Comparison of ENCODE assay signal across 14 mouse cellular contexts in genomic region chr10:75636084-75636786, GRCm38 (mm10). TPM values are rescaled to one million over a fixed set of nuclear protein-coding genes. Genes with fewer than 3 reads are reported as not detected.
DNase-seq lines count a peak whose midpoint lies in the region; ATAC-seq and TF ChIP-seq lines count a peak whose summit lies in the region.
"Had no signal": no experiment of that assay in that cellular context is flagged by ENCODE, and none has a peak within 500 bp of the region (broad histone marks: within the 10 kb centered on the region; RNA-seq: fewer than 3 reads in every experiment).

No protein-coding gene starts in this region.

- H3K36me3 ChIP-seq in forebrain, embryonic 12.5 days (replicated peaks): no peaks in the 10 kb centered on the region
- H3K36me3 ChIP-seq in forebrain, embryonic 13.5 days (ENCODE audit: poor library complexity, severe bottlenecking): no peaks in the 10 kb centered on the region
- no peaks in the 10 kb centered on the region for H3K36me3 ChIP-seq in liver, embryonic 15.5 days (replicated peaks)
- H3K36me3 ChIP-seq in liver, embryonic 11.5 days (ENCODE audit: control insufficient read depth, insufficient read depth, low read length): no peaks in the 10 kb centered on the region
- peaks cover 45% of the 10 kb centered on the region for H3K36me3 ChIP-seq in E14TG2a.4 (ENCODE audit: insufficient read depth, low read length)
- H3K36me3 ChIP-seq in thymus, adult 2 months (ENCODE audit: control insufficient read depth, insufficient read depth, low read length): no peaks in the 10 kb centered on the region
- H3K36me3 ChIP-seq: embryonic facial prominence, embryonic 10.5 days; heart, embryonic 15.5 days; neural tube, embryonic 15.5 days had no signal

- no peak overlapping the region for H3K4me2 ChIP-seq in forebrain, embryonic 12.5 days
- H3K4me2 ChIP-seq in forebrain, embryonic 13.5 days: no peak overlapping the region
- no peak overlapping the region for H3K4me2 ChIP-seq in liver, embryonic 15.5 days
- no peak overlapping the region for H3K4me2 ChIP-seq in liver, embryonic 11.5 days
- H3K4me2 ChIP-seq: heart, embryonic 15.5 days; hindbrain, embryonic 14.5 days; lung, embryonic 14.5 days; neural tube, embryonic 15.5 days had no signal

- no peak for TF ChIP-seq POLR2A in thymus, adult 2 months (IDR thresholded peaks at IDR 0.05; ENCODE audit: control insufficient read depth, extremely low read depth, insufficient read depth, low read length, poor library complexity)

- no peak overlapping the region for H3K4me3 ChIP-seq in forebrain, embryonic 12.5 days (replicated peaks)
- no peak overlapping the region for H3K4me3 ChIP-seq in forebrain, embryonic 13.5 days
- H3K4me3 ChIP-seq in liver, embryonic 15.5 days (replicated peaks): no peak overlapping the region
- no peak overlapping the region for H3K4me3 ChIP-seq in liver, embryonic 11.5 days (ENCODE audit: low read depth, low read length)
- peak overlapping the region; percentile 39; the same call in 1 of the 2 replicates for H3K4me3 ChIP-seq in E14TG2a.4 (replicated peaks; ENCODE audit: low read length)
- H3K4me3 ChIP-seq in thymus, adult 2 months (ENCODE audit: control insufficient read depth, insufficient read depth, low read length): no peak overlapping the region
- H3K4me3 ChIP-seq: embryonic facial prominence, embryonic 10.5 days; heart, embryonic 15.5 days; left cerebral cortex, adult 2 months; neural tube, embryonic 15.5 days had no signal

- ATAC-seq in forebrain, embryonic 12.5 days (ENCODE audit: low FRiP score): peak; percentile 15; the same call in 1 of the 2 replicates
- no peak for ATAC-seq in forebrain, embryonic 13.5 days
- ATAC-seq in liver, embryonic 15.5 days (ENCODE audit: insufficient read depth): 0 out of 2 replicates have a peak, but pooled peaks have one; percentile 6
- no peak for ATAC-seq in liver, embryonic 11.5 days (replicated peaks; ENCODE audit: low FRiP score)

- no peak for DNase-seq in liver, embryonic 11.5 days (ENCODE audit: low spot score)
- DNase-seq in ES-CJ7 (ENCODE audit: low read depth, low spot score): peak; percentile 77
- DNase-seq in thymus, adult 2 months: no peak

- no peaks in the 10 kb centered on the region for H3K4me1 ChIP-seq in forebrain, embryonic 12.5 days
- no peaks in the 10 kb centered on the region for H3K4me1 ChIP-seq in forebrain, embryonic 13.5 days
- peaks cover 7% of the 10 kb centered on the region for H3K4me1 ChIP-seq in liver, embryonic 15.5 days (replicated peaks)
- H3K4me1 ChIP-seq in liver, embryonic 11.5 days (replicated peaks; ENCODE audit: control insufficient read depth, insufficient read depth, low read length): no peaks in the 10 kb centered on the region
- peaks cover 83% of the 10 kb centered on the region for H3K4me1 ChIP-seq in E14TG2a.4 (replicated peaks; ENCODE audit: low read depth, low read length)
- no peaks in the 10 kb centered on the region for H3K4me1 ChIP-seq in thymus, adult 2 months (replicated peaks; ENCODE audit: control insufficient read depth, insufficient read depth, low read length)
- H3K4me1 ChIP-seq: neural tube, embryonic 15.5 days had no signal

- no peaks in the 10 kb centered on the region for H3K9me3 ChIP-seq in forebrain, embryonic 12.5 days
- no peaks in the 10 kb centered on the region for H3K9me3 ChIP-seq in forebrain, embryonic 13.5 days (replicated peaks)
- no peaks in the 10 kb centered on the region for H3K9me3 ChIP-seq in liver, embryonic 15.5 days (replicated peaks)
- H3K9me3 ChIP-seq in liver, embryonic 11.5 days (ENCODE audit: control insufficient read depth, low read length): no peaks in the 10 kb centered on the region
- H3K9me3 ChIP-seq in E14TG2a.4 (ENCODE audit: low read length): no peaks in the 10 kb centered on the region
- H3K9me3 ChIP-seq: embryonic facial prominence, embryonic 10.5 days; heart, embryonic 15.5 days; neural tube, embryonic 15.5 days had no signal

- no peak overlapping the region for H3K27ac ChIP-seq in forebrain, embryonic 12.5 days
- H3K27ac ChIP-seq in forebrain, embryonic 13.5 days: no peak overlapping the region
- 0 out of 2 replicates have a peak overlapping the region, but pooled peaks have one; percentile 19 for H3K27ac ChIP-seq in liver, embryonic 15.5 days (replicated peaks)
- no peak overlapping the region for H3K27ac ChIP-seq in liver, embryonic 11.5 days (ENCODE audit: low read depth, low read length)
- no peak overlapping the region for H3K27ac ChIP-seq in thymus, adult 2 months (ENCODE audit: control insufficient read depth, insufficient read depth, low read length)
- H3K27ac ChIP-seq: embryonic facial prominence, embryonic 10.5 days; heart, embryonic 15.5 days; hindbrain, embryonic 14.5 days; left cerebral cortex, adult 2 months; neural tube, embryonic 15.5 days had no signal

- no peaks in the 10 kb centered on the region for H3K27me3 ChIP-seq in forebrain, embryonic 12.5 days
- H3K27me3 ChIP-seq in forebrain, embryonic 13.5 days: no peaks in the 10 kb centered on the region
- H3K27me3 ChIP-seq in liver, embryonic 15.5 days: peaks cover 4% of the 10 kb centered on the region; the same call in 1 of the 2 replicates
- no peaks in the 10 kb centered on the region; the same call in 1 of the 2 replicates for H3K27me3 ChIP-seq in liver, embryonic 11.5 days (replicated peaks; ENCODE audit: control insufficient read depth, insufficient read depth, low read length)
- H3K27me3 ChIP-seq in E14TG2a.4 (ENCODE audit: insufficient read depth, low read length): no peaks in the 10 kb centered on the region
- H3K27me3 ChIP-seq in thymus, adult 2 months (ENCODE audit: control insufficient read depth, insufficient read depth, low read length): no peaks in the 10 kb centered on the region
- H3K27me3 ChIP-seq: CH12.LX; heart, embryonic 15.5 days; neural tube, embryonic 15.5 days had no signal

- 90% methylated on average over 12 of the region's 12 CpGs for WGBS in forebrain, embryonic 12.5 days
- 94% methylated on average over 12 of the region's 12 CpGs for WGBS in forebrain, embryonic 13.5 days
- WGBS in liver, embryonic 15.5 days (ENCODE audit: insufficient replicate concordance): 80% methylated on average over 12 of the region's 12 CpGs
- 87% methylated on average over 12 of the region's 12 CpGs for WGBS in liver, embryonic 11.5 days
- 94% methylated on average over 12 of the region's 12 CpGs for WGBS in thymus, adult 2 months

- H3K9ac ChIP-seq in forebrain, embryonic 12.5 days: no peak overlapping the region
- no peak overlapping the region for H3K9ac ChIP-seq in forebrain, embryonic 13.5 days
- no peak overlapping the region for H3K9ac ChIP-seq in liver, embryonic 15.5 days
- no peak overlapping the region for H3K9ac ChIP-seq in liver, embryonic 11.5 days (ENCODE audit: low read depth, low read length)
- H3K9ac ChIP-seq: heart, embryonic 15.5 days; hindbrain, embryonic 14.5 days; lung, embryonic 14.5 days; neural tube, embryonic 15.5 days had no signal

- no peak for TF ChIP-seq CTCF in E14TG2a.4 (conservative IDR thresholded peaks at IDR 0.05; ENCODE audit: low read length)
- no peak for TF ChIP-seq CTCF in thymus, adult 2 months (IDR thresholded peaks at IDR 0.05; ENCODE audit: borderline replicate concordance, control insufficient read depth, extremely low read depth, insufficient read depth, low read length, poor library complexity)

RNA-seq across cellular contexts. Expression of gene Susd2, which starts 7.6 kb away (rescaled TPM):
- 1.6 TPM in 2 replicates for polyA plus RNA-seq in forebrain, embryonic 12.5 days (2016; fragmentation: Nextera tagmentation; extraction: Ambion mirVana)
- 0.97 and 1.1 TPM in 2 replicates for polyA plus RNA-seq in forebrain, embryonic 13.5 days (2015; fragmentation: Nextera tagmentation; extraction: Ambion mirVana)
- polyA plus RNA-seq in liver, embryonic 15.5 days (2015; fragmentation: Nextera tagmentation; extraction: Ambion mirVana): 1.9 and 2.0 TPM in 2 replicates
- 0.91 and 1.5 TPM in 2 replicates for polyA plus RNA-seq in liver, embryonic 11.5 days (2014; fragmentation: Nextera tagmentation; extraction: Ambion mirVana)
- polyA plus RNA-seq in thymus, adult 2 months (2012; rRNA removed): 11.1 and 11.2 TPM in 2 replicates

RNA-seq across cellular contexts. Expression of gene Ggt5, which starts 47.1 kb away (rescaled TPM):
- polyA plus RNA-seq in forebrain, embryonic 12.5 days (2016; fragmentation: Nextera tagmentation; extraction: Ambion mirVana): 0.74 and 0.90 TPM in 2 replicates
- 1.4 and 2.8 TPM in 2 replicates for polyA plus RNA-seq in forebrain, embryonic 13.5 days (2015; fragmentation: Nextera tagmentation; extraction: Ambion mirVana)
- 0.75 and 1.3 TPM in 2 replicates for polyA plus RNA-seq in liver, embryonic 15.5 days (2015; fragmentation: Nextera tagmentation; extraction: Ambion mirVana)
- 0.52 and 1.2 TPM in 2 replicates for polyA plus RNA-seq in liver, embryonic 11.5 days (2014; fragmentation: Nextera tagmentation; extraction: Ambion mirVana)
- 49.5 and 73.6 TPM in 2 replicates for polyA plus RNA-seq in thymus, adult 2 months (2012; rRNA removed)

Comparison
In these comparisons a context has a peak if more than half of its experiments do, and no peak if none do; other contexts are left out.
1. ATAC-seq: peak in forebrain, embryonic 12.5 days (single experiment) and liver, embryonic 15.5 days (single experiment); none in forebrain, embryonic 13.5 days (single experiment) and liver, embryonic 11.5 days (single experiment).
2. RNA of gene Ggt5, which starts 47.1 kb away (polyA plus RNA-seq): 49.5 to 73.6 TPM in thymus, adult 2 months; 1.4 to 2.8 TPM in forebrain, embryonic 13.5 days, 0.52 to 1.2 TPM in liver, embryonic 11.5 days, 0.75 to 1.3 TPM in liver, embryonic 15.5 days and 0.74 to 0.90 TPM in forebrain, embryonic 12.5 days; every median in the first group is over 10 times any median in the second.